In genomic region chr2:33465215-33465614, GRCm38 (mm10) we compare ENCODE assay signal across 25 mouse cellular contexts. TPM values are rescaled to one million over a fixed set of nuclear protein-coding genes. Genes with fewer than 3 reads are reported as not detected.
DNase-seq lines count a peak whose midpoint lies in the region; ATAC-seq and TF ChIP-seq lines count a peak whose summit lies in the region.
"Had no signal": no experiment of that assay in that cellular context is flagged by ENCODE, and none has a peak within 500 bp of the region (broad histone marks: within the 10 kb centered on the region; RNA-seq: fewer than 3 reads in every experiment).

No protein-coding gene starts in this region.

- peaks cover 28% of the 10 kb centered on the region for H3K4me1 ChIP-seq in embryonic facial prominence, embryonic 13.5 days
- peaks cover 23% of the 10 kb centered on the region for H3K4me1 ChIP-seq in embryonic facial prominence, embryonic 10.5 days
- peaks cover 26% of the 10 kb centered on the region for H3K4me1 ChIP-seq in kidney, adult 2 months (ENCODE audit: control insufficient read depth, insufficient read depth, low read length)
- peaks cover 15% of the 10 kb centered on the region for H3K4me1 ChIP-seq in kidney, embryonic 14.5 days (ENCODE audit: control insufficient read depth, insufficient read depth, low read length)
- peaks cover 21% of the 10 kb centered on the region for H3K4me1 ChIP-seq in heart, embryonic 12.5 days (replicated peaks)

- H3K9ac ChIP-seq in embryonic facial prominence, embryonic 13.5 days = 0 out of 2 replicates have a peak overlapping the region, but pooled peaks have one; percentile 27
- H3K9ac ChIP-seq in kidney, embryonic 14.5 days (ENCODE audit: low read depth, low read length) = no peak overlapping the region
- no peak overlapping the region for H3K9ac ChIP-seq in heart, embryonic 12.5 days
- H3K9ac ChIP-seq: heart, embryonic 15.5 days; hindbrain, embryonic 12.5 days; kidney, embryonic 15.5 days; limb, embryonic 15.5 days; liver, embryonic 13.5 days; neural tube, embryonic 12.5 days; stomach, embryonic 15.5 days had no signal

- no peaks in the 10 kb centered on the region for H3K9me3 ChIP-seq in embryonic facial prominence, embryonic 13.5 days
- no peaks in the 10 kb centered on the region for H3K9me3 ChIP-seq in embryonic facial prominence, embryonic 10.5 days
- H3K9me3 ChIP-seq in kidney, embryonic 14.5 days (ENCODE audit: control insufficient read depth, low read length) = no peaks in the 10 kb centered on the region
- no peaks in the 10 kb centered on the region for H3K9me3 ChIP-seq in heart, embryonic 12.5 days (replicated peaks)
- H3K9me3 ChIP-seq: forebrain, embryonic 10.5 days; heart, embryonic 15.5 days; hindbrain, embryonic 12.5 days; kidney, embryonic 15.5 days; limb, embryonic 10.5 days; limb, embryonic 15.5 days; liver, embryonic 13.5 days; neural tube, embryonic 12.5 days; stomach, embryonic 15.5 days had no signal

- H3K4me3 ChIP-seq in embryonic facial prominence, embryonic 13.5 days = no peak overlapping the region
- H3K4me3 ChIP-seq in embryonic facial prominence, embryonic 10.5 days = no peak overlapping the region
- no peak overlapping the region for H3K4me3 ChIP-seq in kidney, adult 2 months (ENCODE audit: insufficient read depth, low read depth, low read length)
- H3K4me3 ChIP-seq in kidney, embryonic 14.5 days (ENCODE audit: low read length) = no peak overlapping the region
- H3K4me3 ChIP-seq in heart, embryonic 12.5 days = no peak overlapping the region
- H3K4me3 ChIP-seq: forebrain, embryonic 10.5 days; gastrocnemius, adult 2 months; heart, embryonic 15.5 days; hindbrain, embryonic 12.5 days; kidney, embryonic 15.5 days; limb, embryonic 10.5 days; limb, embryonic 15.5 days; liver, embryonic 13.5 days; neural tube, embryonic 12.5 days; stomach, embryonic 15.5 days had no signal

- no peak for DNase-seq in embryonic facial prominence, embryonic 10.5 days (ENCODE audit: low spot score)
- peak; percentile 20 for DNase-seq in kidney, adult 2 months
- DNase-seq in retina, postnatal 1 day = peak; percentile 24
- DNase-seq in retina, embryonic 14.5 days (ENCODE audit: low spot score) = no peak
- DNase-seq: adrenal gland, adult 2 months; cerebellum, postnatal 14 days; liver, embryonic 13.5 days; midbrain, embryonic 14.5 days; right cerebral cortex, postnatal 25 days had no signal

- H3K36me3 ChIP-seq in embryonic facial prominence, embryonic 13.5 days = peaks cover 39% of the 10 kb centered on the region
- H3K36me3 ChIP-seq in embryonic facial prominence, embryonic 10.5 days (replicated peaks) = peaks cover 50% of the 10 kb centered on the region
- H3K36me3 ChIP-seq in kidney, adult 2 months (ENCODE audit: control insufficient read depth, insufficient read depth, low read length) = peaks cover 2% of the 10 kb centered on the region
- peaks cover 36% of the 10 kb centered on the region; the same call in 1 of the 2 replicates for H3K36me3 ChIP-seq in kidney, embryonic 14.5 days (ENCODE audit: control insufficient read depth, insufficient read depth, low read length)
- H3K36me3 ChIP-seq in heart, embryonic 12.5 days = peaks cover 39% of the 10 kb centered on the region

- TF ChIP-seq POLR2A in kidney, adult 2 months (IDR thresholded peaks at IDR 0.05; ENCODE audit: low read depth, low read length) = no peak

- H3K4me2 ChIP-seq in embryonic facial prominence, embryonic 13.5 days = no peak overlapping the region
- H3K4me2 ChIP-seq in kidney, embryonic 14.5 days (replicated peaks; ENCODE audit: low read depth, low read length) = no peak overlapping the region
- H3K4me2 ChIP-seq in heart, embryonic 12.5 days = no peak overlapping the region
- H3K4me2 ChIP-seq: heart, embryonic 15.5 days; hindbrain, embryonic 12.5 days; kidney, embryonic 15.5 days; limb, embryonic 15.5 days; liver, embryonic 13.5 days; stomach, embryonic 15.5 days had no signal

- no peak for TF ChIP-seq CTCF in kidney, adult 2 months (conservative IDR thresholded peaks at IDR 0.05; ENCODE audit: insufficient read depth, insufficient read length, low read depth, low read length)

- H3K27ac ChIP-seq in embryonic facial prominence, embryonic 13.5 days = no peak overlapping the region
- no peak overlapping the region for H3K27ac ChIP-seq in embryonic facial prominence, embryonic 10.5 days (replicated peaks)
- no peak overlapping the region for H3K27ac ChIP-seq in kidney, adult 2 months (ENCODE audit: insufficient read depth, low read depth, low read length)
- H3K27ac ChIP-seq in kidney, embryonic 14.5 days (ENCODE audit: low read depth, low read length) = no peak overlapping the region
- no peak overlapping the region for H3K27ac ChIP-seq in heart, embryonic 12.5 days (ENCODE audit: poor library complexity, severe bottlenecking)
- H3K27ac ChIP-seq: forebrain, embryonic 10.5 days; heart, embryonic 15.5 days; hindbrain, embryonic 12.5 days; kidney, embryonic 15.5 days; limb, embryonic 10.5 days; limb, embryonic 15.5 days; liver, embryonic 13.5 days; macrophage; neural tube, embryonic 12.5 days; stomach, embryonic 15.5 days had no signal

- no peak for ATAC-seq in embryonic facial prominence, embryonic 13.5 days (ENCODE audit: insufficient number of reproducible peaks, insufficient read depth, low FRiP score, low TSS enrichment, low read depth)
- no peak for ATAC-seq in kidney, embryonic 14.5 days (ENCODE audit: low FRiP score, low TSS enrichment)
- ATAC-seq in heart, embryonic 12.5 days (ENCODE audit: insufficient number of reproducible peaks, low FRiP score) = no peak
- no peak for ATAC-seq in granulocyte monocyte progenitor cell, adult 5-6 weeks (replicated peaks; ENCODE audit: poor library complexity, severe bottlenecking)
- ATAC-seq: activated CD4-positive, CD25-positive, alpha-beta regulatory T cell, adult 4 months; intestine, postnatal 0 days had no signal

- WGBS in embryonic facial prominence, embryonic 13.5 days = 63% methylated on average over 5 of the region's 5 CpGs
- WGBS in embryonic facial prominence, embryonic 10.5 days = 63% methylated on average over 5 of the region's 5 CpGs
- WGBS in kidney, adult 2 months = 51% methylated on average over 5 of the region's 5 CpGs
- 69% methylated on average over 5 of the region's 5 CpGs for WGBS in kidney, embryonic 14.5 days
- 82% methylated on average over 5 of the region's 5 CpGs for WGBS in heart, embryonic 12.5 days

- no peaks in the 10 kb centered on the region for H3K27me3 ChIP-seq in embryonic facial prominence, embryonic 13.5 days
- H3K27me3 ChIP-seq in embryonic facial prominence, embryonic 10.5 days (replicated peaks; ENCODE audit: low read depth, poor library complexity, severe bottlenecking) = no peaks in the 10 kb centered on the region
- no peaks in the 10 kb centered on the region for H3K27me3 ChIP-seq in kidney, adult 2 months (replicated peaks; ENCODE audit: control insufficient read depth, insufficient read depth, low read length)
- no peaks in the 10 kb centered on the region for H3K27me3 ChIP-seq in kidney, embryonic 14.5 days (ENCODE audit: control insufficient read depth, insufficient read depth, low read length)
- no peaks in the 10 kb centered on the region for H3K27me3 ChIP-seq in heart, embryonic 12.5 days (replicated peaks)
- H3K27me3 ChIP-seq: heart, embryonic 15.5 days; hindbrain, embryonic 12.5 days; kidney, embryonic 15.5 days; limb, embryonic 15.5 days; liver, embryonic 13.5 days; neural tube, embryonic 12.5 days; stomach, embryonic 15.5 days had no signal

RNA-seq across cellular contexts. Expression of gene Zbtb43, which starts 3.1 kb away (rescaled TPM):
- polyA plus RNA-seq in embryonic facial prominence, embryonic 13.5 days (2015; fragmentation: Nextera tagmentation; extraction: Ambion mirVana) = 20.0 and 23.3 TPM in 2 replicates
- polyA plus RNA-seq in embryonic facial prominence, embryonic 10.5 days (2016; fragmentation: Nextera tagmentation; extraction: Ambion mirVana) = 20.8 and 23.9 TPM in 2 replicates
- polyA plus RNA-seq in kidney, adult 2 months (2012; rRNA removed) = 14.2 and 15.0 TPM in 2 replicates
- polyA plus RNA-seq in kidney, embryonic 14.5 days (2014; fragmentation: Nextera tagmentation; extraction: Ambion mirVana) = 11.8 and 25.5 TPM in 2 replicates
- 13.6 and 14.8 TPM in 2 replicates for polyA plus RNA-seq in heart, embryonic 12.5 days (2016; fragmentation: Nextera tagmentation; extraction: Ambion mirVana)
- 8.5 and 9.9 TPM in 2 replicates for total RNA-seq in granulocyte monocyte progenitor cell, adult 5-6 weeks (2014; fragmentation: Nextera tagmentation)
- total RNA-seq in granulocyte monocyte progenitor cell, adult 5-6 weeks (2017) = 10.4 and 10.7 TPM in 2 replicates

RNA-seq across cellular contexts. Expression of gene Zbtb34, which starts 34.1 kb away (rescaled TPM):
- 7.6 and 9.4 TPM in 2 replicates for polyA plus RNA-seq in embryonic facial prominence, embryonic 13.5 days (2015; fragmentation: Nextera tagmentation; extraction: Ambion mirVana)
- polyA plus RNA-seq in embryonic facial prominence, embryonic 10.5 days (2016; fragmentation: Nextera tagmentation; extraction: Ambion mirVana) = 7.4 and 7.5 TPM in 2 replicates
- 5.1 and 6.2 TPM in 2 replicates for polyA plus RNA-seq in kidney, adult 2 months (2012; rRNA removed)
- 3.5 and 8.1 TPM in 2 replicates for polyA plus RNA-seq in kidney, embryonic 14.5 days (2014; fragmentation: Nextera tagmentation; extraction: Ambion mirVana)
- 6.9 and 8.1 TPM in 2 replicates for polyA plus RNA-seq in heart, embryonic 12.5 days (2016; fragmentation: Nextera tagmentation; extraction: Ambion mirVana)
- total RNA-seq in granulocyte monocyte progenitor cell, adult 5-6 weeks (2014; fragmentation: Nextera tagmentation) = 23.7 and 32.0 TPM in 2 replicates
- total RNA-seq in granulocyte monocyte progenitor cell, adult 5-6 weeks (2017) = 8.6 and 20.6 TPM in 2 replicates

Comparison
In these comparisons a context has a peak if more than half of its experiments do, and no peak if none do; other contexts are left out.
1. DNase-seq: peak in kidney, adult 2 months (single experiment) and retina, postnatal 1 day (single experiment); none in embryonic facial prominence, embryonic 10.5 days (single experiment) and retina, embryonic 14.5 days (single experiment).